9 mouse cellular contexts compared by ENCODE assay signal in genomic region chr11:59282933-59283332, GRCm38 (mm10). TPM values are rescaled to one million over a fixed set of nuclear protein-coding genes. Genes with fewer than 3 reads are reported as not detected.
DNase-seq lines count a peak whose midpoint lies in the region; ATAC-seq lines count a peak whose summit lies in the region.
"Had no signal": no experiment of that assay in that cellular context is flagged by ENCODE, and none has a peak within 500 bp of the region (broad histone marks: within the 10 kb centered on the region; RNA-seq: fewer than 3 reads in every experiment).

No protein-coding gene starts in this region.

- peak; percentile 37 for DNase-seq in ovary, adult 18-20 months (ENCODE audit: low spot score)
- DNase-seq in ovary, postnatal 10 days (ENCODE audit: low spot score), result no peak
- peak; percentile 84 to 89 for DNase-seq in cerebellum, adult 18-20 months
- DNase-seq in heart, adult 9 months (ENCODE audit: low spot score in 2 of 2), result peak; percentile 38 to 70
- DNase-seq in lung, postnatal 14 days, result peak; percentile 66
- DNase-seq in frontal cortex, postnatal 10 days (ENCODE audit: low spot score in 2 of 2), result no peak
- no peak for DNase-seq in frontal cortex, postnatal 14 days (ENCODE audit: low spot score in 2 of 2)

- no peak for ATAC-seq in CD4-positive, CD25-positive, alpha-beta regulatory T cell, adult 4 months

RNA-seq across cellular contexts. Expression of gene Wnt3a, which starts 7.6 kb away (rescaled TPM):
- not detected for polyA plus RNA-seq in CD4-positive, CD25-positive, alpha-beta regulatory T cell, adult 4 months (2017; shearing (Covaris generic))
- polyA plus RNA-seq: heart, embryonic 13.5 days had no signal

RNA-seq across cellular contexts. Expression of gene Wnt9a, which starts 23.8 kb away (rescaled TPM):
- polyA plus RNA-seq in CD4-positive, CD25-positive, alpha-beta regulatory T cell, adult 4 months (2017; shearing (Covaris generic)), result not detected

RNA-seq across cellular contexts. Expression of gene Arf1, which starts 54.9 kb away (rescaled TPM):
- polyA plus RNA-seq in CD4-positive, CD25-positive, alpha-beta regulatory T cell, adult 4 months (2017; shearing (Covaris generic)), result 100 to 1,000 TPM; 324 to 440 TPM

Comparison
In these comparisons a context has a peak if more than half of its experiments do, and no peak if none do; other contexts are left out.
1. DNase-seq: peak in ovary, adult 18-20 months (single experiment), cerebellum, adult 18-20 months (2 of 2), heart, adult 9 months (2 of 2) and lung, postnatal 14 days (single experiment); none in ovary, postnatal 10 days (single experiment), frontal cortex, postnatal 10 days (0 of 2) and frontal cortex, postnatal 14 days (0 of 2).